ENCODE assay signal across 25 mouse cellular contexts in genomic region chr6:146390159-146390558, GRCm38 (mm10).
DNase-seq lines count a peak whose midpoint lies in the region; ATAC-seq and TF ChIP-seq lines count a peak whose summit lies in the region.
"Had no signal": no experiment of that assay in that cellular context is flagged by ENCODE, and none has a peak within 500 bp of the region (broad histone marks: within the 10 kb centered on the region; RNA-seq: fewer than 3 reads in every experiment).

No protein-coding gene starts in this region.

- no peak overlapping the region for H3K27ac ChIP-seq in heart, adult 2 months
- H3K27ac ChIP-seq in heart, embryonic 12.5 days (ENCODE audit: poor library complexity, severe bottlenecking), result no peak overlapping the region
- H3K27ac ChIP-seq in liver, postnatal 0 days (ENCODE audit: low read depth), result no peak overlapping the region
- H3K27ac ChIP-seq in liver, embryonic 12.5 days, result no peak overlapping the region
- no peak overlapping the region for H3K27ac ChIP-seq in bone marrow, adult 2 months (ENCODE audit: control insufficient read depth, insufficient read depth, low read depth, low read length, poor library complexity)
- H3K27ac ChIP-seq: forebrain, embryonic 15.5 days; heart, embryonic 13.5 days; hindbrain, embryonic 15.5 days; limb, embryonic 12.5 days; liver, embryonic 15.5 days had no signal

- no peak for ATAC-seq in heart, embryonic 12.5 days (ENCODE audit: insufficient number of reproducible peaks, low FRiP score)
- no peak for ATAC-seq in liver, postnatal 0 days
- ATAC-seq in liver, embryonic 12.5 days, result no peak
- ATAC-seq: forebrain, embryonic 15.5 days; midbrain, embryonic 16.5 days had no signal

- peak; percentile 31; the same call in 1 of the 2 replicates for TF ChIP-seq CTCF in heart, adult 2 months (IDR thresholded peaks at IDR 0.05)
- peak; percentile 21 for TF ChIP-seq CTCF in liver, postnatal 0 days (IDR thresholded peaks at IDR 0.05; ENCODE audit: low read depth)
- TF ChIP-seq CTCF in E14TG2a.4 (conservative IDR thresholded peaks at IDR 0.05; ENCODE audit: low read length), result peak; percentile 35
- peak; percentile 39; the same call in 1 of the 2 replicates for TF ChIP-seq CTCF in bone marrow, adult 2 months (IDR thresholded peaks at IDR 0.05; ENCODE audit: control insufficient read depth, insufficient read depth, low read length)

- no peak overlapping the region for H3K9ac ChIP-seq in heart, adult 2 months (ENCODE audit: low read depth, low read length)
- H3K9ac ChIP-seq in heart, embryonic 12.5 days, result no peak overlapping the region
- no peak overlapping the region for H3K9ac ChIP-seq in liver, postnatal 0 days (replicated peaks)
- H3K9ac ChIP-seq in liver, embryonic 12.5 days, result no peak overlapping the region
- H3K9ac ChIP-seq: forebrain, embryonic 15.5 days; heart, embryonic 13.5 days; hindbrain, embryonic 15.5 days; limb, embryonic 12.5 days; liver, embryonic 15.5 days had no signal

- no peaks in the 10 kb centered on the region for H3K79me2 ChIP-seq in heart, adult 2 months (replicated peaks; ENCODE audit: control insufficient read depth, insufficient read depth, low read length)

- no peak for TF ChIP-seq POLR2A in heart, adult 2 months (IDR thresholded peaks at IDR 0.05; ENCODE audit: insufficient read depth, low read depth, low read length)
- TF ChIP-seq POLR2A in bone marrow, adult 2 months (IDR thresholded peaks at IDR 0.05; ENCODE audit: borderline replicate concordance, control insufficient read depth, low read depth, low read length), result no peak

- intact Hi-C loops in heart, adult 2 months (cut with DNase I), result no loop called here

- peaks cover 6% of the 10 kb centered on the region for H3K9me3 ChIP-seq in heart, embryonic 12.5 days (replicated peaks)
- H3K9me3 ChIP-seq in liver, postnatal 0 days (ENCODE audit: low read length), result no peaks in the 10 kb centered on the region
- no peaks in the 10 kb centered on the region for H3K9me3 ChIP-seq in liver, embryonic 12.5 days (replicated peaks)
- no peaks in the 10 kb centered on the region for H3K9me3 ChIP-seq in E14TG2a.4 (ENCODE audit: low read length)
- H3K9me3 ChIP-seq: forebrain, embryonic 15.5 days; hindbrain, embryonic 15.5 days; limb, embryonic 12.5 days; liver, embryonic 15.5 days had no signal

- 95% methylated on average over 4 of the region's 4 CpGs for WGBS in heart, adult 2 months
- WGBS in heart, embryonic 12.5 days, result 87% methylated on average over 4 of the region's 4 CpGs
- WGBS in liver, postnatal 0 days (ENCODE audit: insufficient replicate concordance), result 79% methylated on average over 4 of the region's 4 CpGs
- WGBS in liver, embryonic 12.5 days (ENCODE audit: insufficient replicate concordance), result 72% methylated on average over 4 of the region's 4 CpGs
- 81% methylated on average over 4 of the region's 4 CpGs for WGBS in bone marrow, adult 2 months

- no peak for DNase-seq in heart, adult 2 months
- no peak for DNase-seq in liver, postnatal 0 days
- DNase-seq in kidney, adult 8-10 months, result no peak
- DNase-seq in gastrocnemius, adult 18-20 months (ENCODE audit: low spot score), result no peak
- DNase-seq: B cell, adult 2 months; cerebellum, adult 9-11 months; gastrocnemius, postnatal 36 days; heart, postnatal 36 days; kidney, adult 18-20 months; kidney, postnatal 14 days; layer of hippocampus, adult 9-11 months; right cerebral cortex, postnatal 14 days; spleen, adult 18-20 months; thymus, adult 2 months had no signal

- no peak overlapping the region for H3K4me2 ChIP-seq in heart, embryonic 12.5 days
- no peak overlapping the region for H3K4me2 ChIP-seq in liver, postnatal 0 days (ENCODE audit: low read depth, low read length)
- H3K4me2 ChIP-seq in liver, embryonic 12.5 days, result no peak overlapping the region
- H3K4me2 ChIP-seq: forebrain, embryonic 15.5 days; heart, embryonic 13.5 days; hindbrain, embryonic 15.5 days; limb, embryonic 12.5 days; liver, embryonic 15.5 days had no signal

- H3K27me3 ChIP-seq in heart, adult 2 months (ENCODE audit: control insufficient read depth, insufficient read depth, low read length), result no peaks in the 10 kb centered on the region
- no peaks in the 10 kb centered on the region for H3K27me3 ChIP-seq in heart, embryonic 12.5 days (replicated peaks)
- no peaks in the 10 kb centered on the region for H3K27me3 ChIP-seq in liver, postnatal 0 days (ENCODE audit: insufficient read depth, low read length)
- no peaks in the 10 kb centered on the region for H3K27me3 ChIP-seq in liver, embryonic 12.5 days (replicated peaks)
- 0 out of 2 replicates have a peak, but pooled peaks cover 4% of the 10 kb centered on the region for H3K27me3 ChIP-seq in E14TG2a.4 (ENCODE audit: insufficient read depth, low read length)
- H3K27me3 ChIP-seq: forebrain, embryonic 15.5 days; heart, embryonic 13.5 days; hindbrain, embryonic 15.5 days; limb, embryonic 12.5 days; liver, embryonic 15.5 days had no signal

- H3K36me3 ChIP-seq in heart, adult 2 months (ENCODE audit: control insufficient read depth, insufficient read depth, low read length), result no peaks in the 10 kb centered on the region
- H3K36me3 ChIP-seq in heart, embryonic 12.5 days, result peaks cover 66% of the 10 kb centered on the region
- H3K36me3 ChIP-seq in liver, postnatal 0 days (replicated peaks; ENCODE audit: insufficient read depth, low read length), result peaks cover 32% of the 10 kb centered on the region
- H3K36me3 ChIP-seq in liver, embryonic 12.5 days, result no peaks in the 10 kb centered on the region
- H3K36me3 ChIP-seq in E14TG2a.4 (ENCODE audit: insufficient read depth, low read length), result no peaks in the 10 kb centered on the region
- H3K36me3 ChIP-seq: forebrain, embryonic 15.5 days; hindbrain, embryonic 15.5 days; limb, embryonic 12.5 days; liver, embryonic 15.5 days had no signal

- no peak for TF ChIP-seq EP300 in heart, adult 2 months (IDR thresholded peaks at IDR 0.05; ENCODE audit: insufficient read depth, low read depth, low read length)
- TF ChIP-seq EP300 in liver, postnatal 0 days (IDR thresholded peaks at IDR 0.05; ENCODE audit: low read depth), result no peak

- H3K4me1 ChIP-seq in heart, adult 2 months (ENCODE audit: control insufficient read depth, insufficient read depth, low read length), result no peaks in the 10 kb centered on the region
- H3K4me1 ChIP-seq in heart, embryonic 12.5 days (replicated peaks), result peaks cover 5% of the 10 kb centered on the region
- H3K4me1 ChIP-seq in liver, postnatal 0 days (ENCODE audit: insufficient read depth), result no peaks in the 10 kb centered on the region
- no peaks in the 10 kb centered on the region for H3K4me1 ChIP-seq in liver, embryonic 12.5 days
- peaks cover 9% of the 10 kb centered on the region for H3K4me1 ChIP-seq in E14TG2a.4 (replicated peaks; ENCODE audit: low read depth, low read length)
- H3K4me1 ChIP-seq in bone marrow, adult 2 months (ENCODE audit: control insufficient read depth, insufficient read depth, low read length), result no peaks in the 10 kb centered on the region
- H3K4me1 ChIP-seq: liver, embryonic 15.5 days had no signal

- no peak overlapping the region for H3K4me3 ChIP-seq in heart, adult 2 months
- no peak overlapping the region for H3K4me3 ChIP-seq in heart, embryonic 12.5 days
- H3K4me3 ChIP-seq in liver, postnatal 0 days (ENCODE audit: low read depth, low read length), result no peak overlapping the region
- no peak overlapping the region for H3K4me3 ChIP-seq in liver, embryonic 12.5 days
- H3K4me3 ChIP-seq in E14TG2a.4 (replicated peaks; ENCODE audit: low read length), result no peak overlapping the region
- H3K4me3 ChIP-seq in bone marrow, adult 2 months (replicated peaks; ENCODE audit: control insufficient read depth, low read depth, low read length), result no peak overlapping the region
- H3K4me3 ChIP-seq: erythroblast, embryonic 14.5 days; forebrain, embryonic 15.5 days; heart, embryonic 13.5 days; hindbrain, embryonic 15.5 days; limb, embryonic 12.5 days; liver, embryonic 15.5 days had no signal
